ENCODE assay signal across 15 mouse cellular contexts in the genomic region with DNA sequence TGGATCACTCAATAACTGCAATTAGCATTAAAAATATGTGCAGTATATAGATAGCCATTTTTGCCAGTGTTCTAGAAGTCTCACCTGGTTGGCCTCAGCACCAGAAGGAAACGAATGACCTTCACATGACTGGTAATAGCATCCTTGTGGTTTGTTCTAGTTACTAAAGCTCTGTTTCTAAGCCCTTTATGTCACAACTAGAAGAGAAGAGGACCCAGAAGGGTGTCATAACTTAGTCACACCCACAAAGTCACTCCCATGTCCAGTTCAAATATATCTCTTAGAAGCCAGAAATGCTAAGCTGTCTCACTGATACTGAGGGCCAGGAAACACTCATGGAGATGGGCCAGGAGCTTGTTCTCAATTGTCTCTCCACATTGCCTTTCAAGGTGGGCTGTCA.
"Had no signal": no experiment of that assay in that cellular context is flagged by ENCODE, and none has a peak within 500 bp of the region (broad histone marks: within the 10 kb centered on the region; RNA-seq: fewer than 3 reads in every experiment).

No protein-coding gene starts in this region.

- DNase-seq: kidney, adult 11 months; kidney, adult 9 months; kidney, postnatal 25 days; layer of hippocampus, postnatal 36 days; left cerebral cortex, postnatal 4 days; liver, postnatal 0 days; lung, embryonic 14.5 days; right cerebral cortex, postnatal 14 days; right cerebral cortex, postnatal 4 days; thymus, adult 2 months; thymus, postnatal 14 days; thymus, postnatal 4 days had no signal

- ATAC-seq: intestine, embryonic 15.5 days; liver, postnatal 0 days; lung, postnatal 0 days; midbrain, embryonic 15.5 days had no signal
